Mouse (Mus musculus) gastrocnemius, postnatal 36 days (tissue): Measurements from ENCODE around the gene Slc2a5. TPM values are rescaled to one million over a fixed set of nuclear protein-coding genes. Genes with fewer than 3 reads are reported as not detected.
A peak's percentile ranks its signal among the peaks of the same experiment; 100 is the strongest.

Experiments used
- DNase-seq, 2 experiments: peaks; one replicate each; pipeline ENCODE4 v3.0.0; 2022
- intact Hi-C: fragments of 180-260 bp; cut with DNase I; formaldehyde crosslinking; loops from one replicate; pipeline ENCODE4 v1.15.1; 2025
- long read RNA-seq, 2 experiments: library from polyadenylated mRNA; stranded (forward); transcript quantifications; one replicate each; pipeline ENCODE4 v2.0.0; 2021
- total RNA-seq, 2 experiments: library from RNA; stranded (reverse); gene quantifications; 2 replicates each; pipeline ENCODE4 v1.2.3; 2021

Gene Slc2a5
- under 1 TPM in 1 of 2 experiments, not detected in 1; 0.10 TPM for total RNA-seq
- long read RNA-seq, experiment 1: 0 reads
- long read RNA-seq, experiment 2: 0 reads

DNA sequence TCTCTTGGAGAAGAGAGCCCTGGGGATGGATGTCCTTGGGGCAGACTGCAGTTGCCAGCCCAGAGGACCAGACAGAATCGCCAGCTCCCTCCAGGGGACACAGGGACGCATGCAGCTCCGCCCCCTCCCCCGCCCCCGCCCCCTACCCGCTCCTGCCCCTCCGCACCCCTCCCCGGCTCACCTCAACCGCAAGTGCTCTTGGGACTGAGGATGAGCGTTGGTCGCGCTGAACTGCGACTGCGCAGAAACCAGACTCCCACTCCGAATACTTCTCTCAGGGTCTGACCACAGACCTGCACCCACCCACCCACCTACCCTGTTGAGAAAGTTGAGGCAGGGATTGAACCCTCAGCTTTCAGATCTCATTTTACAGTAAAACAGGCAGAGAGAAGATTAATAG lies at the start of gene Slc2a5:
Gene Slc2a5 (plus strand): TSS at position 229 of the 400 bp plus-strand sequence.
- intact Hi-C loops: no loop called here
- DNase-seq: no peak

DNA sequence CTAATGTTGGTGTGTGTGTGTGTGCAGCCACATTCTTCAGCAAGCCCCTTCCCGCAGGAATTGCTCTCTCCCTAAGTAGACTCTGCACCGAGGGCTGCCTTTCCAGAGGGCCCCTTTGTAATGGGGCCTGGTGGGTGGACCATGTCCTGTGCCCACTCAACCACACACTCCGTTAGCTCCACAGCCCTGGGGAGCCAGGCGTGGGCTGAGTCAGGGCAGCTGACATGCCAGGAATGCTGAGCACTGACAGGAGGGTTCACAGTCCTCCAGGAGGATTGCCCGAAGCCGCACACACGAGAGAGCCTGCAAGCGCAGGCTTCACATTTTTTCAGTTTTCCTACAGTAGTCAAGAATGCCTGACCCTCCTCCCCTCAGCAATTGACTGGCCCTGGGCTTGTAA lies 48.9 kb upstream of the Slc2a5 start:
- no peak for DNase-seq
- intact Hi-C loops: no loop called here

DNA sequence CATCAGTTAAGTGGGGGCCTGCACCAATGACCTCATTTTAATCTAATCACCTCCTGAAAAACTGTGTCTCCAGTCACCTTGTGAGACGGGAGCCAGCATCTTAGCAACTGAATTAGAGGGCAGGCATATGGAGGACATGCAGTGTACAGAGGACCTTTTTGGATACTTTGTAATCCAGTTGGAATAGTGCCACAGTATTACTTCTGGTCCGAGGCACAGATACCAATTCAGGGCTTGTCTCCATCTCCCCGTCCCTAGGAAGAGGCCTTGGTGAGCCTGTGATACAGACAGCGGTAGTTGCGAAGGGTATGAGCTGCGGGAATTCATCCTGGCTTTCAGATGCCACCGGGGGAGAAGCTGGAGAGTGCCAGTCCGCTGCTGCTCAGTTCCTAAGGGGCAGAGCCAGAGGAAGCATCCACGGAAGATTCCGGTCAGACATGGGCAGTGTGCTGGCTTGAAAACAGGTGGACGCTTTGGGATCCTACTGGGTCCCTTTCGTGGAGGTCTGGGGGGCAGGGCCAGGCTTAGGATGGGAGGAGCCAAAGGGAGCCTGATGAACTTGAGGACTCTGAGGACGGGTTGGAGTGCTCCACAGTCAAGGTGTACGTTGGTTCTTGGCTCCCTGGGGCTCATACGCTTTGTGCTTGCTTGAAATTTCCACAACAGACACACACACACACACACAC lies 46.5 kb upstream of the Slc2a5 start:
- no peak for DNase-seq
- intact Hi-C loops: loop anchor here (2.0 kb wide), 1 partner anchor 38 kb away; no protein-coding TSS in a partner anchor

DNA sequence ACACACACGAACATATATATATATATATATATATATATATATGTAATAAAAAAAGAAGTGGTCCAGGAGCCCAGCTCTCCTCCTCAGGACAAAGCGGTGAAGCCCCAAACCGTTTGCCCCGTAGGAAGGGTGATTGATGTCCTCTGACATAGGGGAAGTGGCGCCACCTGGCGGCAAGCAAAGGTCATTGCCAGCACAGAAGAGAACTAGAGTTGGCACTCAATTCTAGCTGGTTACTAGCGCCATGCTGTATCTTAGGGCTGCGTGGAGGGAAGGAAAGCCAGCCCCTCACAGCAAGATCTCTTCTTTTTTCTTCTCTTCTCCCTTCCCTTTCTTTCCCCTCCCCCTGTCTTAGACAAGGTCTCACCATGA lies 46.0 kb upstream of the Slc2a5 start:
- no peak for DNase-seq
- intact Hi-C loops: loop anchor here (2.0 kb wide), 1 partner anchor 38 kb away; no protein-coding TSS in a partner anchor

DNA sequence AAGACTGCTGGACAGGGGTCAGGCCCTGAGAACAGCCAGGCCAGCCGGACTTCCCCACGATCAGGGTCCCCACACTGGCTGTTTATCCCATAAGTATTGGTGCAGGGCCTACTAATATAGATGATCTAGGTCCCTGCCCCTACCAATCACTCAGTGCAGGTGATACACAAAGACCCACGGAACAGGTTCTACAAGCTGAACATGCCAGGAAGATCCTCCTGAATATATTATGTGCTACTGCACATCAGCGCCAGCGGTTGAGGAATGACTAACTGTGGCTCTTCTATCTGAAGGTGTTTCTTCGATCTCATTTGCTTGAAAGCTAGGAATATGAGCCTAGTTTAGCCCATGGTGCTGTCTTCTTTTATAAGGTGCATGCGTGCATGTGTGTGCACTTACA lies 43.7 kb upstream of the Slc2a5 start:
- DNase-seq: no peak
- intact Hi-C loops: no loop called here

DNA sequence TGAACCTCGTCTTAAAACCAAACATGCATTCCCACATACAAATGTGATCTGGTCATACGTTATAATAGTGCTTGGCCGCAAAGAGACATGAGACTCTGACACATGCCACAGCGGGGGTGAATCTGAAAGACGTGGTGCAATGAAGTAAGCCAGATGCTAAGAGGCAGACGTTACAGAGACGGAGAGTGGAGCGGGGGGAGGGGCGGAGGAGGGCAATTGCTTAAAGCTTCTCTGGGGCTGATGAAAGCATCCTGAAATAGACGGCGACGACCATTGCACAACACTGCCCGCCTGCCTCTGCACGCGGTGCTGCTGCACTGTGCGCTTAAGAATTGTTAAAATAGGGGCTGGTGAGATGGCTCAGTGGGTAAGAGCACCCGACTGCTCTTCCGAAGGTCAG lies 42.9 kb upstream of the Slc2a5 start:
- intact Hi-C loops: no loop called here

DNA sequence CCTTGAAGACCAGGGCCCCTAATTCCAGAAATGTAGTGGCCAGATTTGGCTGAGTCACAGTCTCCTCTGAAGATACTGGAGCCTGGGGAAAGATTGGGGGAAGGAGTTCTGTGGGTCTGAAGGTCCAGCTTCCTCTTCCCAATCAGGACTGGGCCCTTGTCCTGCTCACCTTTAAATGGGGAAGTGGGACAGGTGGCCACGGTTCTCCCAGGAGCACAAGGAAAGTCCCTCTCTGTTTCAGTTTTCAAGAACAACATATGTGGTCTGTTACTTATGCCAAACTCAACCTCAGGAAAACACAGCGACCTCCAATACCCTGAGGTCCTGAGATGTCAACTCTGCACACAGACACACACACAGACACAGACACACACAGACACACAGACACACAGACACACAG lies 40.4 kb upstream of the Slc2a5 start:
- no peak for DNase-seq

More for the DNA sequence above, 42.9 kb upstream of the Slc2a5 start:
- no peak for DNase-seq

DNA sequence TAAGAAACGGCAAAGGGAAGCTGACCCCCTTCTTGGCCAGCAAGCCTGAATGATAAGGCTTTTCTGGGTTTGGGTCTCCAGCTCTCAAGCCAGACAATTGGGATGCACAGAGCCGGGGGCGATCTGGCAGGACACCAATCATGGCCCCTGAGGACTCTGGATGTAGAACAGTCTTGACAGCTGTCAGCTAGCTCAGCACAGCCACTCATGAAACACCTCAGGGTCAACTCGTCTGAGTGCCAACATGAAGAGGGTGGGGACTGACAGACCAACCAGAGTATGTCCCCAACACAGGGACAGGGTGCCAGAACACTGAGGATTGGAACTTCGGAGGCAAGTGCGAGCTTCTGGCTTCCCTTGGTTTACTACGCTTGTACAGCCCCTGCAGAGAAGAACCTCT lies 39.8 kb upstream of the Slc2a5 start:
- DNase-seq: no peak

More for the DNA sequence above, 40.4 kb upstream of the Slc2a5 start:
- intact Hi-C loops: no loop called here

DNA sequence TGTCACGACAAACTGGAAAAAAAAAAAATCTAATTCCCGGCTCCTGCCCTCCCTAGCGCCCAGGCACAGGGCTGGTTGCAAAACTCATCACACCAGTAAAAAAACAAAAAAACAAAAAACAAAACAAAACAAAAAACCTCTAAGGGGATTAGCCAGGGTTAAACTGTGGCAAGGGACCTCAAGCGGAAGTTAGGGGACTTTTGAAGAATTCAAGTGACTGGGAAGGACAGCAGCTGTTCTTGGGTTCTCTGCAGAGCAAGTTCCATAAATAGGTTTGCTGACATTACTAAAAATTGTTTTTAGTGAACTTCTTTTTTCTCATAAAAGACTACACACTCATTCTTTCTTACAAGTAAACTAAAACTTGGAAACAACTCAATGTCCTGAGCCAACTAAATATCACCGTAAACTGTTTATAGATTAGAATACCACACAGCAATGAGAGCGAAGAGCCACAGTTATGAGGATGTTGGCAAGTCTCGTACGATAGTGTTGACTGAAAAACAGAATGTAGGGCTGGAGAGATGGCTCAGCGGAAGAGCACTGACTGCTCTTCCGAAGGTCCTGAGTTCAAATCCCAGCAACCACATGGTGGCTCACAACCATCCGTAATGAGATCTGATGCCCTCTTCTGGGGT lies 38.6 kb upstream of the Slc2a5 start:
- no peak for DNase-seq
- intact Hi-C loops: no loop called here

More for the DNA sequence above, 39.8 kb upstream of the Slc2a5 start:
- intact Hi-C loops: no loop called here

DNA sequence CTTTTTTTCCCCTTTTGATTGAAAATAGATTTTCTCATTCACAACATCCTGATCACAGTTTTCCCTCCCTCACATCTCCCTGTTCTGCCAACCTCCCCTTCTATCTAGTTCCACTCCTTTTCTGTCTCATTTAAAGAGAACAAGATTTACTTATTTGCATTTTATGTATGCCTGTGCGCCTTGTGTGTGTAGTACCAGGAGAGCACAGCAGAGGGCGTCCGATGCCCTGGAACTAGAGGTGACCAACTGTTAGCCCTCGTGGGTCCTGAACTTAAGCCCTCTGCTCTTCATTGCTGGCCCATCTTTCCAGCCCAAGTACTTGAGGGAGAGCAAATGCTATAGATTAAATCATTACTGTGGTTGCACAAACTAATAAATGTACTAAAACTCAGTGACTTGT lies 33.7 kb upstream of the Slc2a5 start:
- intact Hi-C loops: no loop called here

DNA sequence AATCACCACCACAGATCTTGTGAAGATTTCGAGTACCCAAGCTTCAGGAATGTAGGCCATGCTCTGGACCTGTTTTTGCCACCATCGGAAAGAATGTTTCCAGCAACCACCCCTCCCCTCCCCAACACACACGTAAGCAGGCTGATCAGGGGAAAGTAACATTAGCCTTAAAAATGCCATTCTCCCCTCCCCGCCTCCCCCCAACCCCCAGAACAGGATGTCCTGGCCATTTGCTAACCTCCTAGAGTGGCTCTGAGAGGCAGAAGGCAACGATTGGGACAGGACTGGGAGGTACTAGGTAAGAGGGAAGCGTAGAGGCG lies 32.3 kb upstream of the Slc2a5 start:
- intact Hi-C loops: no loop called here
- DNase-seq: no peak

More for the DNA sequence above, 33.7 kb upstream of the Slc2a5 start:
- no peak for DNase-seq

DNA sequence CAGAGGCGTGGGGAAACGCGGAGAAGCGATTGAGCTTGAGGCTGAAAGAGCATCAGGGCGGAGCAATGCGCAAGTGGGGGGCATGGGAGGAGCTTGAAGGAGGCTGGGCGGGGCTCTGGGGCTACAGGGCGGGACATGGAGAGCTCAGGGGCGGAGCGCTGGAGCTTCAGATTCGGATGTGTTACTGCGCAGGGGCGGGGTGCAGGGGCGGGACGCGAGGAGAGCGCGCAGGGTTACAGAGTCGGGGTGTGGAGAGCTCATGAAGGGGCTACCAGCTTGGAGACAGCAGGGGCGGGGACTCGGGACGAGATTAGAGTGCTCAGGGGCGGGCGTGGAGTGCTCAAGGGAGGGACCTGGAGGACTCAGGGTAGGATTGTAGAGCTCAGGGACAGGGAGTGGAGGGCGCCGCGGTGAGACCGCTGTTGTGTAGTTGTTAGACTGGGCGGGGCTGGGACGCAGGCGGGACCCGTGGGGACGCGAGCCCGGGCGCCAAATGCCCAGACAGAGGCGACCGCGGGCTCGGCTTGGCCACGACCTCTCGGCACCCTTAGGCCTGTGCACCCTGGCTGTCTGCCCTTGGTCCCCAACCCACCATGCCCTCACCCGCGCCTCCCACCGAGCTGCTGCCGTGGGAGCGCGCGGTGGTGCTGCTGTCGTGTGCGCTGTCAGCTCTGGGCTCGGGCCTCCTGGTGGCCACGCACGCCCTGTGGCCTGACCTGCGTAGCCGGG lies 31.8 kb upstream of the Slc2a5 start, which contains the start of gene Gpr157:
Gene Gpr157 (plus strand): TSS at position 205 of the 729 bp plus-strand sequence.
- intact Hi-C loops: no loop called here
- peak; percentile 90 to 91 for DNase-seq

DNA sequence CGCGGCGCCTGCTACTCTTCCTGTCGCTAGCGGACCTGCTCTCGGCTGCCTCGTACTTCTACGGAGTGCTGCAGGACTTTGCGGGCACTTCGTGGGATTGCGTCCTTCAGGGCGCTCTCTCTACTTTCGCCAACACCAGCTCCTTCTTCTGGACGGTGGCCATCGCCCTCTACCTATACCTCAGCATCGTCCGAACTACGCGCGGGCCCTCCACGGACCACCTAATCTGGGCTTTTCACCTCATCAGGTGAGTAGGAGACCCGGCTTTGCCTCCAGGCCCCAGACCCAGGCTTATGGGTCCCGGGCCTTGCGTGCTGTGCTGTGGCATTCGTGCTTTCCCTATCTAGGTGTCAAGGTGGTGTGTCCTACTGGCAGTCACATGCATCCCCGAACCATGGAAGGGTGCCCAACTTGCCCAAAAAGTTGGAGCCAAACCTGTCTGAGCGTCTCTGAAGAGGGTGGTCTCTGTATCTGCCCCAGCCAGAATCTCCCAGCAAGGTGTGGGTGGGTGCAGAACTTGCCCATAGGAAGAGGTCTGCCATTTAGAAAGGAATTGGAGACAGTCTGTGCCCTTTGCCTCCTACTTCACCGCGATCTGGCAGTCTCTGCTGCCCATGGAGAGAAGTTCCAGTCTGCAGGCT lies 31.1 kb upstream of the Slc2a5 start:
- intact Hi-C loops: no loop called here
- DNase-seq: no peak

DNA sequence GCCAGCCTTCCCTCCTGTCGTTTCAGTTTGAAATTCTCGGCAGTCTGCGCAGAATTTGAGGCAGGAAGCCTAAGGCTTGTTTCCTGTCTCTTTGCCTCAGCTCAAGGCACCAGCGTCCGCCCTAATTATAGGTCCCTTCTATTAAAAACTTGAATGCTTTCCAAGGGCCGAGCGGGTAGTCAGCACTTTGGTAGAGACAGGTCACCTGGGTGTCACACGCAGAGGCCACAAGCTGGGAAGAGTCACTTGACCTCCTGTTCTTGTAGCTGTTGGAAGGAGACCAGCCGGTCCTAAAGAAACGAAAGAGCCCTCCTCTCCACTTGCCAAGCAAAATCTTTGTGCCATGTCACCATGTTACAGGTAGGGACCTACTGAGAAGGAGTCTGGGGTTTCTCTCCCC lies 30.0 kb upstream of the Slc2a5 start:
- intact Hi-C loops: no loop called here
- peak in 1 of 2 experiments; percentile 39 for DNase-seq

DNA sequence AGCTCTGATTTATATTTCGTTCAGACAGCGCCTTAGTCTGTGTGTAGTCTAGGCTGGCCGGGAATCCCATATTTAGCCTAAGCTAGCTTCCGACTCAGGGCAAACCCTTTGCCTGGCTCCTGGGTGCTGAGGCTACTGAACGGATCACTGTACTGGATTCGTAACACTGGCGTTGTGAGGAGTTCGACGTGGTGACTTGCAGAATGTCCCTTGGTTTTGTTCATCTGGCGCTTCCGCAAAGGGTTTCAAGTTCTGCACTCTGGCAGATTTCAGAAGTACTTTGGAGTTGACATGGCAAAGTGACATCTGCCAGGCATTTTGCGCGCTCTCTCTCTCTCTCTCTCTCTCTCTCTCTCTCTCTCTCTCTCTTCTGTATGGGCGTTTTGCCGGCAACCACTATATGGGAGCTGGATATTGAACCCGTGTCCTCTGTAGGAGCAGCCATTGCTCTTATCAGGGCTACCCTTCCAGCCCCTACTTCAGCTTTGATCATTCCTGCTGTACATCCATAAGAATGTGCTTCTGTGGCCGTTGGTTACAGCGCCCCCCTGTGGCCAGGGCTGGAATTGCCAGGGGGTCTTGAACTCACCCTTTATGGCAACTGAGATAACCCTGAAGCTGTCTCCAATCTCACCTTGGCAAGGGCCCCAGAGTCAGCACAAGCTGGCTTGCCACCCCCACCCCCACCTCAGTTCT lies 27.0 kb upstream of the Slc2a5 start:
- intact Hi-C loops: no loop called here
- peak in 1 of 2 experiments; percentile 45 for DNase-seq

DNA sequence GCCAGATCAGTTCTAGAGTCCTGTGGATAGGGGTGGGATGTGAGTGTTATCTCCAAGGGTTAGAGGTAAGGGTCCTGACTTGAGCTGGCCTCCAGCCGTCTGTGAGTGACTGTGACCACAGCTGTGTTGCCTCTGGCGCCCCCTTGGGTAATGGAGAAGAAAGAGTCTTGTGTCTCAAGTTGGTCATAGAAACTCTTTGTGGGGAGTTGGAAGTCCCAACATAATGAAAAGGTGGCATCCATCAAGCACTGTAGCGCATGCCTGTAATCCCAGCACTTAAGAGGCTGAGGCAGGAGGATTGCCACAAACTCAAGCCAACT lies 26.5 kb upstream of the Slc2a5 start:
- DNase-seq: no peak
- intact Hi-C loops: no loop called here

DNA sequence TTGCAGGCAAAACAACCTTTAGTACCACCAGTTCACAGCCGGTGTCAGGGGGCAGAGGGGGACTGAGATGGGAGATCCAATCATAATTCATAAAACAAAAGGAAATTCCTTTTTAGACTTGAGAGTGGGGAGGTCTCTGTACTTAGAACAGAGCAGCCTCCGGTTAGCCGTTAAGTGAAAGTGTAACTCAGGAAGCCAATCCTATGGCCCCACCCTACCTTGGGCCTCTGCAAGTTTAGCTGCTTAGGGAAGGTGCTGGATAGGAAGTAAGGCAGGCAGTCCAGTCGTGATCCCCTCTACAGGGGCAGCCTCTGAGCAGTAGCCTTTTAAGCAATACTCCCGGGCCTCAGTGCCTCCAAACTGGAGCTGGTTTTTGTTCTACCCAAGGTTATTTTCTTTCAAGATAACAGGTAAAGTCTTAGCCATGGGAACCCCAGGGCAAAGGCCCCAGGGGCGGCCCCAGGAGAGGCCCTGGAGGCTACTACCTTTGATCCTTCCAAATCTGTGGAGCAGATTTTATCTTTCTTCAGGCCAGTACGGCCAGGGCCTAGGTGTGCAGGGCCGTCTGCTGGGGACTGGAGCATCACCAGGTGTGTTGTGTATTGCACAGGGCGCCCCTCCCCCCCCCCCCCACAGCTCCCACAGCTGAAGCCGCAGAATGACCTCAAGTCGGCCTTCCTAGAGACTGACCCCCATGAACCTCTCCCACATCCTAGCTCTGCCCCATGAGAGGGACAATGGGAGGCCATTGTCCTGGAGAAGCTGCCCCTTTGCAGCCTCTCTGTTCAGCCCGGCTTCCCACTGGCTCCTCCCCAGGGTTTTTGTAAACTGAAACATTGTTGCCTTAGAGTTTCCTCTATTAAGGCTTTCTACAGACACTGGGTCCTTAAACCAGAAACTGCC lies 25.3 kb upstream of the Slc2a5 start:
- intact Hi-C loops: no loop called here
- no peak for DNase-seq

DNA sequence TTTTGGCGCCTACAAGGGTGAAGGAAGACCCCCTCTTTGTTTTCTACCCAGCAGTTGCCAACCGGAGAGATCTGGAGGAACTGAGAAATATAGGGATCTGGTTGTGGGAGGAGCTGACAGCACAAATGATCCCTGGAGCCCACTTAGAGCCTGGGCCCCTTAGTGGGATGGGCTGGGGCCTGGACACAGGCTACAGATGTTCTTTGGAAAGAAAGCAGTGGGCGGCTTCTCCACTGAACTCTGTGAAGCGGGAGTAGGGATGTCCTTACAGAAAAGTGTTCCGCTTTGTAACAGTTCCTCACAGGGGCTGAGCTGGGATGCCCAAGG lies 24.7 kb upstream of the Slc2a5 start:
- DNase-seq: no peak
- intact Hi-C loops: no loop called here

DNA sequence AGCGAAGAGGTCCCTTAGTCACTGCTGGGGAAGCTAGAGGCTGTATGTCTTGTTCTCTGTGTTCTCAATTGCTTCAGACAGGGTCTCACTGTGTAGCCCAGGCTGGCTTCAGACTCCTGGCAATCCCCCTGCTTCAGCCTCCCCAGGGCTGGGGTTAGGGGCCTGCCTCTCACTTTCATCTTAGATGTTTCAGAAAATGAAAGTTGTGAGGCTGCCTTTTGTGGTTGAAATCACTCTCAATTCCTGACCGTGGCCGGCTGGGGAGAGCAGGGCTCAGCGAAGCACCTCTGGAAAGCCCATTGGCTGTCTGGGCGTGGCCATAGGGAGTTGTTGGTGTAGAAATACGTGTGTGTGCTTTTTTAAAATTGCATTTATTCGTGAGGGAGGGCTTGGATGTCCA lies 22.8 kb upstream of the Slc2a5 start:
- DNase-seq: no peak
- intact Hi-C loops: no loop called here

DNA sequence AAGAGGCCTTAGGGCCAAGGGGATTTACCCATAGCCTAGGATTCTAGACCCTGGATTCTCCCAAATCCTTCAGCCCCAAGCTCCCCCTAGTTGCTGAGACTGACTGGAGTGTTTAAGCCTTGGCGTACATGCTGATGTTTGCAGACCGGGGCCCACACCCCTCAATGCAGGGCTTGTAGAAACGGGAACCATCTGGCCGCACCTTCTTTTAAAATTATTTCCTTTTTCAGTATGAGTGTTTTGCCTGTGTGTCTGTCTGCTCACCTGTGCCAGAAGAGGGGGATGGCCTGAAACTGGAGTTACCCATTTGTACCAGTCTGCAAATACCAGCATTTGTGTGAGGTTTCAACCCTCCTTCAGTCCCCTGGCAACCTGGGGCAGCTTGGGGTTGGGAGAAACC lies 21.2 kb upstream of the Slc2a5 start:
- DNase-seq: no peak
- intact Hi-C loops: loop anchor here (2.0 kb wide), 1 partner anchor 63 kb away; no protein-coding TSS in a partner anchor
